Mouse (Mus musculus) olfactory bulb, adult 2 months (tissue): ENCODE measurements around the gene Zfp870. TPM values are rescaled to one million over a fixed set of nuclear protein-coding genes. Genes with fewer than 3 reads are reported as not detected.

Experiments used
- H3K27ac ChIP-seq: fragments of 200-500 bp; 2 replicates; pipeline ENCODE4 v1.5.1; 2012; ENCODE audit warnings: low read depth, low read length; ENCODE audit not compliant: insufficient read depth
- H3K4me1 ChIP-seq: fragments of 200-500 bp; 2 replicates; pipeline ENCODE4 v1.6.1; 2012; ENCODE audit warnings: low read length; ENCODE audit not compliant: control insufficient read depth, insufficient read depth
- H3K4me3 ChIP-seq: fragments of 200-500 bp; 2 replicates; pipeline ENCODE4 v1.5.1; 2012; ENCODE audit warnings: mild to moderate bottlenecking, low read depth, low read length, moderate library complexity; ENCODE audit not compliant: insufficient read depth
- CTCF ChIP-seq: fragments of 200-500 bp; IDR thresholded peaks from 2 replicates; pipeline ENCODE4 v1.5.1; 2012; ENCODE audit warnings: low read depth, mild to moderate bottlenecking, low read length, moderate library complexity; ENCODE audit not compliant: insufficient read depth
- POLR2A ChIP-seq: fragments of 200-500 bp; IDR thresholded peaks from 2 replicates; pipeline ENCODE4 v1.6.1; 2012; ENCODE audit warnings: mild to moderate bottlenecking, low read depth, low read length, moderate library complexity; ENCODE audit not compliant: insufficient read depth
- WGBS: fragments of 180-500 bp; shearing (Covaris S2); methylation state at CpG from one replicate; pipeline ENCODE4 v1.1.7; 2018; 5-methylcytosine and 5-hydroxymethylcytosine counted together
- polyA plus RNA-seq: library from polyadenylated mRNA; stranded (reverse); fragments of >200 nt; gene quantifications from 2 replicates; pipeline ENCODE4 v1.2.4, GENCODE M21; 2012; ENCODE audit warnings: low replicate concordance; ENCODE audit not compliant: missing spikeins, insufficient read depth, insufficient read length

Gene Zfp870
- polyA plus RNA-seq, 1 experiment = not detected

DNA sequence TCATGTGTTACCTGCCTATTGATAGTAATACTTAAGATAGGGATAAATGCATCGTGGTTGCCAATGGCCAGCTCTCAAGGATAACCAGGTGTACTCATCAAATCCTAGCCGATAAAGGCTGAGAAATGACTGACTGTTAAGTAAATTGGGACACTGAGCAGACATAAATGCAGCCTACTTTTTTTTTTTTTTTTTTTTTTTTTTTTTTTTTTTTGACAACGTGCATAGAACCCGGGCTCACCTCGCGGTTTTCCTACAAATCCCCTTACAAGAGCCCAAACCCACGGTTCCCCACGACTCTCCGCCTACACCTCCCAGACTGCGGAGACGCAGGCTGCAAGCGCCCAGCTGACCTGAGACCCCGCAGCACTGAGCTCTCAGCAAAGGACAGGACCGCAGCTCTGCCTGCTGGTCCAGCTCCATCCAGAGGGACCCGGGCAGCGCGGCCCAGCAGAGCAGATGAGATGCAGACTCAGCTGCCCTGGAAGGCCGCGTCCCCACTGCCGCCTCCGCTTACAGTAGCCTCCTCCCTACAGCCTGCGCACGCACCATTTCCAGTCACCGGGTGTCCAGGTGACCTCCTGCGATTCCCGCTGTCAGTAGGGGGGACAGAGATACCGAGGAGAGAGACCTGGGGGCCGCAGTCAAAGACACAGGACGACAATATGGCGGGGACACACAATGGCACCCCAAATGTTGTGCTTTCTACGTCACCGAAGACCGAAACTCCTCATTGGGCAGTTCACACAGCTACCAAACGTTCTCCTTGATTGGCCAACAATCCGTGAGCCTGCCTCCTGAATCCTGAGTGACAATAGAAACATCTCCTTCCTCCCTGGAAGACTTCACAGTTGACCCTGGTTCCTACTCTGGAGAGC, 61.7 kb downstream of the Zfp870 start, which contains the start of gene Zfp799:
Gene Zfp799, minus strand, starts transcription at position 722 of the 878 bp plus-strand sequence.
- H3K4me1 ChIP-seq = no peaks in the 10 kb centered on the region
- TF ChIP-seq CTCF (no peak), POLR2A (peak; percentile 43; the same call in 1 of the 2 replicates)
- WGBS = 1% methylated on average over 35 of the region's 35 CpGs
- H3K4me3 ChIP-seq = peak within 1 kb of the TSS; percentile 63
- peak within 1 kb of the TSS; percentile 89 for H3K27ac ChIP-seq

Other genes with a start within 250 kb of the Zfp870 start
- not detected in 2 replicates for gene Cyp4f40, start 232.7 kb downstream of the Zfp870 start, polyA plus RNA-seq
- gene Cyp4f15, start 206.0 kb downstream of the Zfp870 start, polyA plus RNA-seq = not detected in 2 replicates
- gene Zfp871, start 103.4 kb downstream of the Zfp870 start, polyA plus RNA-seq = 68.0 and 91.8 TPM in 2 replicates
- not detected in 2 replicates for gene Zfp811, start 81.7 kb downstream of the Zfp870 start, polyA plus RNA-seq
- not detected in 2 replicates for gene Zfp799, start 61.4 kb downstream of the Zfp870 start, polyA plus RNA-seq
- not detected in 2 replicates for gene Cyp4f14, start 25.7 kb upstream of the Zfp870 start, polyA plus RNA-seq
- gene Cyp4f13, start 55.8 kb upstream of the Zfp870 start, polyA plus RNA-seq = not detected in 2 replicates
- gene Zfp472, start 74.2 kb upstream of the Zfp870 start, polyA plus RNA-seq = not detected in 2 replicates
- gene Zfp952, start 101.5 kb upstream of the Zfp870 start, polyA plus RNA-seq = not detected in 2 replicates
- not detected in 2 replicates for gene Zfp763, start 141.8 kb upstream of the Zfp870 start, polyA plus RNA-seq
- gene 4921501E09Rik, start 176.4 kb upstream of the Zfp870 start, polyA plus RNA-seq = not detected in 2 replicates
- gene Zfp563, start 197.7 kb upstream of the Zfp870 start, polyA plus RNA-seq = not detected in 2 replicates
- not detected in 2 replicates for gene Morc2b, start 248.0 kb upstream of the Zfp870 start, polyA plus RNA-seq